Mouse (Mus musculus): ENCODE data around the gene Sgms1. TPM values are rescaled to one million over a fixed set of nuclear protein-coding genes. Genes with fewer than 3 reads are reported as not detected.
A peak's percentile ranks its signal among the peaks of the same experiment; 100 is the strongest.

Sgms1 gene
- polyA plus RNA-seq, 1 experiment from 2014 or later: 31.8 TPM

DNA sequence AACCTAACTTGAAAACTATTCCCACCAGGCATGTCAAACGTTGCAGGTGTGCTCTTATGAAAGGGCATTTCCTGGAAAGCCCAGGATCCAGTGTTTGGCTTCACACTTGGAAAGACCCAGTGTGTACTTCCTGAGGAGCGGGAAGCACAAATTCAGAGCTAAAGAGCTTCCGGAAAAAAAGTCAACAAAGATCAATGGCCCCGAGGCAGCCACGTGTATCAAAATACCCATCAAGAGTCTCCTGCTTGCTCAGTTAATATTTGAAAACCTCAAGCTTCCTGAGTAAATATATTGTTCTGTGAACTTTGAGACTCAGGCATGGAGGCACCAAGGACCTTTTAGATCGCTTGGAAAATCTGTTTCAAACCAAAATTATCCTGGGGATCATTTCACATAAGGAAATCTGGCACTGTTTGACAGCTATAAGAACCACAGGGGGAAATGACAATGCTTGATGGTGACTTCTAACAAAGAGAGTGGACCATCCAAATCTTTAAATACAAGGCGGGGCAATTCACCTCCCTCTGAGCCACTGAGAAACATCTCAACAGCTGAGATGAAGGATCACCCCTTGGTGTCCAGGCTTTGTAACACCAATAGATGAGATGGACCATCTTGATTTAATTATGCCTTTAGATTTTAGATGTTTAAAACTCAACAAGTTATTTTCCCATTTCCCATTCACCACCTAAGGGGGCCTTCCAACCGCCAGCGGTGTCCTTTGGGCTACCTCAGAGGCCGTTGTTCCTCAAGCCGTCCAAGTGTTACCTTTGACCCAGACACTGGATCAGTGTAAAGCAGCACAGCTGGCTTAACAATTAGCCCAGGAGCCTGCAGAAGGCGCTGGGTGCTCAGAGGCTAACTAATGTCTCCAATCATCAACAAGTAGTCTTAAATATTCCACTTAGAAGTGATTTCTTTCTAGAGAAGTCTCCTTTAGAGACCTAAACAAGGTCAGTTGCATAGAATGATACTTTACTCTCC, 187.1 kb downstream of the Sgms1 start:
- Histone ChIP-seq H3K27ac (peak overlapping the region; percentile 43; the same call in 1 of the 2 replicates), H3K4me2 (no peak overlapping the region), H3K9ac (no peak overlapping the region), H3K36me3 (peaks cover 15% of the 10 kb centered on the region), H3K27me3 (replicated peaks) (no peaks in the 10 kb centered on the region), H3K4me3 (no peak overlapping the region), H3K9me3 (replicated peaks) (no peaks in the 10 kb centered on the region), H3K4me1 (peaks cover 42% of the 10 kb centered on the region)
- ATAC-seq: no peak
- WGBS (ENCODE audit: insufficient replicate concordance): 76% methylated on average over 12 of the region's 12 CpGs

DNA sequence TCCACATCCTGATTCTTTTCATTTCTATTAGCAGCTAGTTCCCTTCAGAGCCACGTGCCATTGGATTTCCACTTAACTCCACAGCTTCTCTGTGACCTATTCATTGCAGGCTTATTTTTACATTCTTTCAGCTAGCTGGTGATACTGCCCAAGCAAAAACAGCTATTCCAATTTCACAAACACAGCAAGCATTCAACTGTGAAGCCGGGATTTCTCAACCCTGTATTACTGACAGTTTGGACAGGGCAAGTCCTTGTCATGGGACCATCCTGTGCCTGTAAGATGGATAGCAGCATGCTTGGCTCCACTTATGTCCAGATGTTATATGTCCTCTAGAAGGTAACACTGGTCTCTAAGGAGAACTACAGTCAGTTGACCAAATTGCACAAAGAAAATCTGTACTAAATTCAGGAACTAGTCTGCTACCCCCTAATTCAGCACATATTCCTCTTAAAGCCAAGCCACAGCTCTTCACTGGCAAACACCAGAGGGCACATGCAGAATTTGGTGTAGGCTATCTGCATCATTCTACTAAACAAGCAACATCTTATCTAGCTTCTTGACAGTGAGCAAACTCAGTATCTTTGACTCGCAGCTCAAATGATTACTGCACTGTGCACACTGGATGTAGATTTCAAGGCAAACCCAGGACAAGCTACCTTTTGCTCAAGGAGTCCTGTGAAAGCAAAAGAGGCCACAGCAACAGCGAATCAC, 189.5 kb downstream of the Sgms1 start:
- ATAC-seq: peak; percentile 51; the same call in 1 of the 2 replicates
- Histone ChIP-seq H3K27ac (peak overlapping the region; percentile 56), H3K4me1 (peaks cover 59% of the 10 kb centered on the region), H3K36me3 (peaks cover 16% of the 10 kb centered on the region), H3K27me3 (replicated peaks) (no peaks in the 10 kb centered on the region), H3K4me2 (no peak overlapping the region), H3K9me3 (replicated peaks) (no peaks in the 10 kb centered on the region), H3K4me3 (no peak overlapping the region), H3K9ac (no peak overlapping the region)
- WGBS (ENCODE audit: insufficient replicate concordance): 65% methylated on average over 4 of the region's 4 CpGs

DNA sequence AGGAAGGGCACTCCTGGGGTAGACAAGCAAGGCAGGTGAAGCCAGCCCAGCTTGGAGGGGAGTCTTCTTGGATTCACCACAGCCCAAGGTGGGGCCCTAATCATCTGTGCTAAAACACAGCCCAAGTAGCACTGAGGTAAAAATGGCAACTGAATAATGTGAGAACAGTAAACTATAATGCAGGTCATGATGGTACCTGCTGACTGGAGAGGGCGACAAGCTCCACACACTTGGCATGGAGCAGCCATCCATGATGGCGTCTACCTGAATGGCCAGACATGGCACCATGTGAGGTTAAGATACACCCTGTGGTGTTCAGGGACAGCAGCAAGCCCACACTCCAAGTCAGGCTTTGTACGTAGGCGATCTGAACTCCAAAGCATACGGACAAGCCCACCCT, 190.4 kb downstream of the Sgms1 start:
- no peak for ATAC-seq
- Histone ChIP-seq H3K4me2 (no peak overlapping the region), H3K27ac (no peak overlapping the region), H3K9me3 (replicated peaks) (no peaks in the 10 kb centered on the region), H3K36me3 (peaks cover 22% of the 10 kb centered on the region), H3K9ac (no peak overlapping the region), H3K27me3 (replicated peaks) (no peaks in the 10 kb centered on the region), H3K4me1 (peaks cover 59% of the 10 kb centered on the region), H3K4me3 (no peak overlapping the region)
- 90% methylated on average over 5 of the region's 5 CpGs for WGBS (ENCODE audit: insufficient replicate concordance)

DNA sequence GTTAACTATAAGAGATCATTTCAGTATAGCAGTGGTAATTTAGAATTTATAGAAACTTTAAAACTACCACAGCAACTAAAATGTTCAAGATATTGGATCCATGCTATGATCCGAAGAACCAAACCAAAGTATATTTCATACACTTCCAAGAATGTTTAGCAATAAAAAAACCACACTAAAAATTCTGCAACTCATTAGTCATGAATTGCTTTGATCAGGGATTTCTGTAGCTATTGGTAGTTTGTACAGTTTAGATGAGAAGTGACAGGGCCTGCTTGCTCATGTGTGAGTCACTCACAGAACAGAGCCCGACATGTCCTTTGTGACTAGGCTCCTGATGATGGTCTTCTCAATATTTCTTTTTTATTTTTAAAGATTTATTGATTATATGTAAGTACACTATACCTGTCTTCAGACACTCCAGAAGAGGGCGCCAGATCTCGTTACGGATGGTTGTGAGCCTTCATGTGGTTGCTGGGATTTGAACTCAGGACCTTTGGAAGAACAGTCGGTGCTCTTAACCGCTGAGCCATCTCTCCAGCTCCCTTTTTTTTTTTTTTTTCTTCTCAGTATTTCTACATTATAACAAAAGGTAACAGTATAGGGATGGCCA, 190.9 kb downstream of the Sgms1 start:
- Histone ChIP-seq H3K27me3 (replicated peaks) (no peaks in the 10 kb centered on the region), H3K27ac (no peak overlapping the region), H3K4me3 (no peak overlapping the region), H3K9ac (no peak overlapping the region), H3K36me3 (peaks cover 27% of the 10 kb centered on the region), H3K4me2 (no peak overlapping the region), H3K4me1 (peaks cover 62% of the 10 kb centered on the region), H3K9me3 (replicated peaks) (no peaks in the 10 kb centered on the region)
- no peak for ATAC-seq
- 86% methylated on average over 7 of the region's 7 CpGs for WGBS (ENCODE audit: insufficient replicate concordance)

DNA sequence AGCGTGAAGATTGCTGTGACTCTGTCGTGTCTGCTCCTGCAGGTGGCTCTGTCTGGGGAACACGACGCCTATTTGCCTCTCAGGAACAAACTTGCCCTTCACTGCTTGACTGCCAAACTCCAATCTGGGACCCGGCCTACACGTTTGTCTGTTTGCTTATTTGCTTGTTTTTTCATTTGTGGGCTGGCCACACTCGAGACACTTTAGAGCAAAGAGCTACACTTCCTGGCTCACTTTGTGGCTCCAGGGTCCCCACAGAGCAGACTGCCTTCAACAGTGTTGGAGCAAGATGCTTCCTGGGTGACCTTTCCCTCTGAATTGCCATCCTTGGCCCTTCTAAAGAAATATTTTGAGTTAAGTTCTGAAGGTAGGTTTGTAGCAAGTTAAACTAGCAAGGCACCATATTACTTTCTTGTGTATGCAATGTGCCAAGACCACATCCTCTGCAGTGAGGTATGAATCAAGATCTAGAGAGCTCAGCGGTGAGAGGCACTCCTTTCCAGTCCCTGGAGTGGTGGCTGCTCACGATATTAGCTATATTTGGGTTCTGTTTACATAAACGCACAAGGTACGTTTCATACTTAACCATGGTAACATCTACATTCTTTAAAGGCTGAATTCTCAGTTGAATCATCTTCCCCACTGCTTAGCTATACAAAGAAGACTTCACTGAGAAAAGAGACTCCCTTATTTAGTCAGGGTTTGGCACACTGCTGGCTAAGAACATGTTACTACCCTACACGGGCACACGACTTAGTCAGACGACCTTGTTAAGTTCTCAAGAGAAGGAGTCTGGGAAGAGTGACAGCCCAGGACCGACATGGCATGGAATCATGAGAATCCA, 192.3 kb downstream of the Sgms1 start:
- Histone ChIP-seq H3K27ac (peak overlapping the region; percentile 78), H3K4me3 (no peak overlapping the region), H3K4me2 (no peak overlapping the region), H3K9ac (no peak overlapping the region), H3K4me1 (peaks cover 67% of the 10 kb centered on the region), H3K36me3 (peaks cover 37% of the 10 kb centered on the region), H3K27me3 (replicated peaks) (no peaks in the 10 kb centered on the region), H3K9me3 (replicated peaks) (no peaks in the 10 kb centered on the region)
- WGBS (ENCODE audit: insufficient replicate concordance): 67% methylated on average over 15 of the region's 15 CpGs
- no peak for ATAC-seq

DNA sequence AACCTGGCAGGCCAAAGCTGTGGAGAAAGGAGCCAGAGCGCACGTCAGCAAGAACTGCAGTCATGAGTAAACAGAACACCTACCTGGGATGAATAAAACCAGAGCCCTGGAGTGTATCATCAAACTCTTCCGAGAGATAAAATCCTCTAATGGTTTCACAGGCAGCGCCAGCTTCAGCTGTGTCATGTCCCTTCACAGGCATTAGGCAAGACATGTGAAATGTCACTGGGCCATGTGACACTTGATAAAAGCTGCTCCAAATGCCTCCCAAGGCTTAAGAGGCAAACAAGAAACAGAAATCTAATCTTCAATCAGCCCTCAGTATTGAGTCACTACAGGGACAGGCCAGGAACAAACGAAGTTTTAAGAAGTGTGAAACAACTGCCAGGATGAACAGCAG, 193.3 kb downstream of the Sgms1 start:
- peak overlapping the region; percentile 78 for H3K27ac ChIP-seq
- peaks cover 42% of the 10 kb centered on the region for H3K36me3 ChIP-seq
- H3K9me3 ChIP-seq (replicated peaks): no peaks in the 10 kb centered on the region
- peak; percentile 86 for ATAC-seq
- no peaks in the 10 kb centered on the region for H3K27me3 ChIP-seq (replicated peaks)
- WGBS (ENCODE audit: insufficient replicate concordance): 40% methylated on average over 5 of the region's 5 CpGs
- H3K4me2 ChIP-seq: peak overlapping the region; percentile 38
- no peak overlapping the region; the same call in 1 of the 2 replicates for H3K9ac ChIP-seq
- H3K4me1 ChIP-seq: peaks cover 67% of the 10 kb centered on the region
- H3K4me3 ChIP-seq: no peak overlapping the region

DNA sequence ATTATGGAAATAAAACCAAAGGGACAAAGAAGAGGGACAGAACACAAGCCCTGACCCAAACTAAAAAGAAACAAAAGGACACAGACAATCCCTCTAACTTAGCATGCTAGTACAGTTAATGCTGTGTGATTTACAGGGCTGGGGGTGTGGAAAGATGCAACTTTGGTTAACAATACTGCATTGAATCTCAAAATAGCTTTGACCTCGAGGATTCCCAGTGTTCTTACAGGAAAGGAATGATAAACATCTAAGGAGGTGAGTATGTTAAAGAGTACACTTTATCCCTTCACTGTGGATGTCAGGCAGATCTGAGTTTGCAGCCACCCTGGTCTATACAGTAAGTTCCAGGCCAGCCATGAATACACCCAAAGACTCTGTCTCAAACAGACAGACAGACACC, 194.7 kb downstream of the Sgms1 start:
- Histone ChIP-seq H3K36me3 (peaks cover 42% of the 10 kb centered on the region), H3K4me3 (no peak overlapping the region), H3K9ac (no peak overlapping the region), H3K9me3 (replicated peaks) (no peaks in the 10 kb centered on the region), H3K4me1 (peaks cover 55% of the 10 kb centered on the region), H3K27ac (no peak overlapping the region), H3K4me2 (no peak overlapping the region), H3K27me3 (replicated peaks) (no peaks in the 10 kb centered on the region)
- 32% methylated on average over 1 of the region's 1 CpGs for whole genome bisulfite sequencing (ENCODE audit: insufficient replicate concordance)
- ATAC-seq: no peak

DNA sequence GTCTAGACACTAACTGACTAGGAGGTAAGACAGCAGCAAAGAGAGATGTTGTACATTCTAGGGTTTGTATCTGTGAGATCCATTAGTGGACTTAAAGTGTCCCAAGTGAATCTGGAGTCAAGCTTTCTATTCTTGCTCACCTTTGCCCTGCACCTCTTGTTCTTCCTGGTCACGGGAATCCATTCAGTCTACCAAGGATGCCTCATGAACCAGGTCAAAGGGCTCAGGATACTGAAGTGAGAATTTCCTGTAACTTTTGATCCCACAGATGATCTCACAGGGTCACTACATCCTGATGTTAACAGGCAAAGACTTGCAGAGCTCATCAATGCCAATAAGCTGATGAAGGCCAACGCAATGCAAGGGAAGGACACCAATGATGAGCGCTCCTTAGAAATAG, 195.4 kb downstream of the Sgms1 start:
- Histone ChIP-seq H3K9ac (no peak overlapping the region), H3K4me3 (no peak overlapping the region), H3K9me3 (replicated peaks) (no peaks in the 10 kb centered on the region), H3K27me3 (replicated peaks) (no peaks in the 10 kb centered on the region), H3K27ac (no peak overlapping the region), H3K4me2 (no peak overlapping the region), H3K4me1 (peaks cover 53% of the 10 kb centered on the region), H3K36me3 (peaks cover 36% of the 10 kb centered on the region)
- WGBS (ENCODE audit: insufficient replicate concordance): 86% methylated on average over 3 of the region's 3 CpGs
- no peak for ATAC-seq

DNA sequence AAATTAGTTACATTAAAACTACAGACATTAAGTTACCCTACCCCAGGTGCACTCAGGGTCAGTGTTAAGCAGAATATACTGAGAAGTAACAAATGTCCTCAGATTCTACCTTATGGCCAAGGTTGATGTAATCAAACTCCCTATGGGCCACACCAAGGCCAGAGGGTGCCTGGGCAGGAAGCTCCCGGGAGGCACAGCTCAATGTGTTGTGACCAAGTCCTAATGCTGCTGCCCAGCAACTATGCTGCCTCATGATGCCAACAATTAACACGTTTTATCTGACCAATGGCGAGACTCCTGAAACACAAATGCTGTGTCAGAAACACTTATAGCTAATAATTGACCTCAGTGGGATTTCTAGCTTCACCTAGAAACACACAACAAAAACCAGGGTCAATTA, 197.9 kb downstream of the Sgms1 start:
- no peak overlapping the region for H3K27ac ChIP-seq
- H3K36me3 ChIP-seq: peaks cover 27% of the 10 kb centered on the region
- H3K27me3 ChIP-seq (replicated peaks): no peaks in the 10 kb centered on the region
- no peak for ATAC-seq
- H3K9ac ChIP-seq: no peak overlapping the region
- no peak overlapping the region for H3K4me2 ChIP-seq
- H3K9me3 ChIP-seq (replicated peaks): no peaks in the 10 kb centered on the region
- 77% methylated on average over 3 of the region's 3 CpGs for WGBS (ENCODE audit: insufficient replicate concordance)
- no peak overlapping the region for H3K4me3 ChIP-seq
- peaks cover 62% of the 10 kb centered on the region for H3K4me1 ChIP-seq

DNA sequence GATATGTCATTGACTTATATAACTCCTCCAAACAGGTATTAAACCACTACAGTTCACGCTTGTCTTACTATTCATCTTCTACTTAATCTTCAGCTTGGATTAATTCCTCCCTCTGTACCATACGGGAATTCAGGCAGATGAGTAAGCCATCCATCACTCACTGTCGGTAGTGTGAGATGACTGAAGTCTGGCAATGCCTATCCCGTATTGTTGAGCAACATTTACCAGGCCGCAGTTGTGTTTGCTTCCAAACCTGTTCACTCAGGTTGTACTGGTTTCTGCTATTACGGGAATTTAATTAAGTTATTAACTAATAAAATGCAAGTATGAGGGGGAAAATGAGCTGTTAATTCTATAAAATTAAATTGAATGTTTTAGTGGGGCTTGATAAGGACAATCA, 199.6 kb downstream of the Sgms1 start:
- peaks cover 25% of the 10 kb centered on the region for H3K36me3 ChIP-seq
- no peak overlapping the region for H3K9ac ChIP-seq
- ATAC-seq: no peak
- H3K27ac ChIP-seq: no peak overlapping the region
- no peaks in the 10 kb centered on the region for H3K9me3 ChIP-seq (replicated peaks)
- no peak overlapping the region for H3K4me3 ChIP-seq
- H3K4me1 ChIP-seq: peaks cover 66% of the 10 kb centered on the region
- H3K4me2 ChIP-seq: no peak overlapping the region
- 87% methylated on average over 6 of the region's 6 CpGs for WGBS (ENCODE audit: insufficient replicate concordance)
- no peaks in the 10 kb centered on the region for H3K27me3 ChIP-seq (replicated peaks)

DNA sequence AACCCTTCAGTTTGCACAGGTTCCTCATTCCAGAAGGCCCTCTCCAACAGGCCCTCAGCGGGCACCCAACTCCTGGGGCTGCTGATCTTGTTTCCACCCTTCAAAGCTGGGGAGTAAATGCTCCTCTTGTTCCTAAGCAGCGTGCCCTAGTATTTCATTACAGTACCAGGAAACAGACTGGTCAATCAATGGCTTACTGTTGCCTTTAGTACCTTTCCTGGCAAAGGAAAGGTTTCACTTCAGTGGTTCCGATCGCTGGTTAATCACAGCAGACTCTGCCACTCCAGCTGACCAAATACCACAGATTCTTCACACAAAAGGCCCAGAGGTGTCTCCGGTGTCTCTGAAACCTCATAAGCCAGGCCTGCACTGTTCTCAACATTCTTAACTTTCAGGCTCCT, 200.5 kb downstream of the Sgms1 start:
- 83% methylated on average over 5 of the region's 5 CpGs for WGBS (ENCODE audit: insufficient replicate concordance)
- ATAC-seq: no peak
- no peak overlapping the region for H3K4me2 ChIP-seq
- H3K9ac ChIP-seq: no peak overlapping the region
- H3K27ac ChIP-seq: no peak overlapping the region
- peaks cover 73% of the 10 kb centered on the region for H3K4me1 ChIP-seq
- peaks cover 21% of the 10 kb centered on the region for H3K36me3 ChIP-seq
- no peaks in the 10 kb centered on the region for H3K9me3 ChIP-seq (replicated peaks)
- no peaks in the 10 kb centered on the region for H3K27me3 ChIP-seq (replicated peaks)
- no peak overlapping the region for H3K4me3 ChIP-seq

Measured in liver, embryonic 12.5 days (tissue).